Mouse (Mus musculus) ovary, adult 18-20 months (tissue): ENCODE data around the gene Tpbpa.
"Not testable (repeated sequence)": the region's sequence is repeated elsewhere in the genome, so short reads cannot be mapped to it uniquely, and the experiment has no call there.

ENCODE experiments used
- DNase-seq: peaks from one replicate; pipeline ENCODE4 v3.0.0; 2022; ENCODE audit warnings: low spot score, mixed read lengths

The Tpbpa gene

DNA sequence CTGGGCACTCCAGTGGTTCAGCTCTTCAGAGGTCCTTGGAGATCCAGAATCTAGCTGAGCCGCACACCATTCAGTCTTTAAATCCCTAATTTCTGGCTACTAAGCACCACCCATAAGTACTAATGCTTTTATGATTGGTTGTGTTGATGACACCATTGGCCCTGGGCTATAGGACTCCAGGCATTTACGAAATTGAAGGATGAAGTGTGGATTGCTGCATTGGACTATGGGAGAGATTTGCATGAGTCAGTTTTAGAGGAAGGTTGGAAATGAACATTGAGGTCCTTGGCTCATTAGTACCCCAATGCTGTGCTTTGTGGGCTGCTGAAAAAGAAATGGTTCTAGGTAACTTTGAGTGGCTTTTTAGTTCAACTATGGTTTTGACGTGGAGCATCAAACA, at the start of gene Tpbpa:
Gene Tpbpa (minus strand): TSS at position 101 of the 400 bp plus-strand sequence.
- DNase-seq: not testable (repeated sequence)

DNA sequence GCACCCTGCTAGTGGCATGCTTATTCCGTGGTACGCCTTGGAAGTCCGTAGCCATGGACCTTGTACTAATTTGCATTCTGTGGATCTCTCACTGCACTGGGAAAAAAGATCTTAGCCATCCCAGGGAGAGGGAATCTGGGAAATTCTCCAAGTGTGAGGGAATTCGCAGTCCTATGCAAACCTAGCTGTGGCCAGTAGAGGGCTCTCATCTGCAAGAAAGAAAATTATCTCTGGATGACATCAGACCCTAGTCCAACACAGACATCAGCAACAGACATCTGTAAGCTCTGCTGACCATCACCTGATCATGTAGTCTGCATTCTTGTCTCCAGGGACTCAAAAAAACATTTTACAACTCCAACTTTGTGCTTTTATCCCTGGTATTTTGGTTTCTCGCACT, 45.1 kb upstream of the Tpbpa start:
- DNase-seq: not testable (repeated sequence)

DNA sequence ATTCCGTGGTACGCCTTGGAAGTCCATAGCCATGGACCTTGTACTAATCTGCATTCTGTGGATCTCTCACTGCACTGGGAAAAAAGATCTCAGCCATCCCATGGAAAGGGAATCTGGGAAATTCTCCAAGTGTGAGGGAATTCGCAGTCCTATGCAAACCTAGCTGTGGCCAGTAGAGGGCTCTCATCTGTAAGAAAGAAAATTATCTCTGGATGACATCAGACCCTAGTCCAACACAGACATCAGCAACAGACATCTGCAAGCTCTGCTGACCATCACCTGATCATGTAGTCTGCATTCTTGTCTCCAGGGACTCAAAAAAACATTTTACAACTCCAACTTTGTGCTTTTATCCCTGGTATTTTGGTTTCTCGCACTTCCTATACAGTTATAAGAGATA, 30.5 kb upstream of the Tpbpa start:
- not testable (repeated sequence) for DNase-seq

DNA sequence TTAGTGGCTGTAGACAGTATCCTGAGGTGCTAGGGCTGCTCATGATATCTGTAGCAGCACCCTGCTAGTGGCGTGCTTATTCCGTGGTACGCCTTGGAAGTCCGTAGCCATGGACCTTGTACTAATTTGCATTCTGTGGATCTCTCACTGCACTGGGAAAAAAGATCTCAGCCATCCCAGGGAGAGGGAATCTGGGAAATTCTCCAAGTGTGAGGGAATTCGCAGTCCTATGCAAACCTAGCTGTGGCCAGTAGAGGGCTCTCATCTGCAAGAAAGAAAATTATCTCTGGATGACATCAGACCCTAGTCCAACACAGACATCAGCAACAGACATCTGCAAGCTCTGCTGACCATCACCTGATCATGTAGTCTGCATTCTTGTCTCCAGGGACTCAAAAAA, 22.2 kb upstream of the Tpbpa start:
- not testable (repeated sequence) for DNase-seq

DNA sequence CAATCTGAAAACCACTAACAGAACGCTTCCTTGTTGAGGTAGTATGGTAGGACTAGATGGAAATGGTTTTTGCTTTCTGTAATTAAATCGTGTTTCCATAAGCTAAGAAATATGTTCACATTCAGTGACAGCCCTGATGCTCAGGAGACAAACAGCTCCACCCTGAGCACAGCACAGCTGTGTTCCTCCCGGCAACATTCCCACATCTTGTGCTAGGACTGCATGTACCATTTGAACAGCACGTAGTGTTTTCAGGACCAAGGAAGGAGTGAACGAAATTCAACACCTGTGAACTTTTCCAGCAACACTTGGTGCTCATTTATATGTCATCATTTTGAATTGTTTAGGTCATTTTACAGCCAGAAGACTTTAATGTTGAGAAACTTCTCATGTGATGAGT, 19.9 kb upstream of the Tpbpa start:
- DNase-seq: no peak

DNA sequence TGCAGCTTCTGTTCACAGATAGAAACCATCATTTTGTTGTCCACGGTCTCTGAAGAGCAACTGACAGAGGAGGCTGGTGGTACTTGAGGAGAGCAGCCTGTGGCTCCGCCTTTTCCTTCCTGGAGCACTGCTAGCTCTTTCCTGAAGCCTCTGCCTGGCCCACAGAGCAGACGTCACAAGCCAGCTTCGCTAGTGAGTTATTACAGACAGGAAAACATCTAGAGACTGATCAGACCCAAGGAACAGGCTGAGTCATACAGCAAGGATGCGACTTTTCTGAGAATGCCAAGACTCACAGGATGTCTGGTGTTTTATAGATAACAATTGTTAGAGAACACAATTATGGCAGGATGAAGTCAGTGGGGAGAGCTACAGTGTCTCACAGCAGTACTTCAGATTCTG, 5.3 kb downstream of the Tpbpa start, which contains the start of the genes Gm49391 and Ctla2a:
Gene Gm49391 (minus strand): TSS at position 72 of the 402 bp plus-strand sequence.
Gene Ctla2a (minus strand): TSS at position 126 of the 402 bp plus-strand sequence.
- peak; percentile 3 for DNase-seq

DNA sequence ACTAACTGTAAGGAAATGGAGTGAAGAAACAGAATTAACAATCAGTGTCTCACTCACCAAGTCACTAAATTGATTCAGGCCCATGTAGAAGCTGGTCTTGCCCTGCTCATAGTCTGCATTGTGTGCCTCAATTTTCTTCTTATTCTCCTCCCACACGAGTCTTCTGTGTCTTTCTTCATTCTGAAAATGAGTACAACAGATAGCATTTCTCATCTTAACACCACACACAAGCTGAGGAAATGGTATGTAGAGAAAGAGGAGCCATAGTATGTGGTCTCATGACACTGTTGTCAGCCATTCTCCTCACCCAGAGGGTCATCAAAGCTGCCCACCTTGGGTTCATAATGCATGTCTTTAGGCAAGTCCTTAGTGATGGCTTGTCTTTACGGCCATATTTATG, 6.3 kb downstream of the Tpbpa start, which contains the start of gene Gm49393:
Gene Gm49393 (minus strand): TSS at position 101 of the 400 bp plus-strand sequence.
- DNase-seq: not testable (repeated sequence)

DNA sequence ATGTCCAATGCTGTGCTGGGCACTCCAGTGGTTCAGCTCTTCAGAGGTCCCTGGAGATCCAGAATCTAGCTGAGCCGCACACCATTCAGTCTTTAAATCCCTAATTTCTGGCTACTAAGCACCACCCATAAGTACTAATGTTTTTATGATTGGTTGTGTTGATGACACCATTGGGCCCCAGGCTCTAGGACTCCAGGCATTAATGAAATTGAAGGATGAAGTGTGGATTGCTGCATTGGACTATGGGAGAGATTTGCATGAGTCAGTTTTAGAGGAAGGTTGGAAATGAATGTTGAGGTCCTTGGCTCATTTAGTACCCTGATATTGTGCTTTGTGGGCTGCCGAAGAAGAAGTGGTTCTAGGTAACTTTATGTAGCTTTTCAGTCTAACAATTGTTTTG, 37.0 kb downstream of the Tpbpa start, which contains the start of gene Tpbpb:
Gene Tpbpb (minus strand): TSS at position 101 of the 400 bp plus-strand sequence.
- not testable (repeated sequence) for DNase-seq

DNA sequence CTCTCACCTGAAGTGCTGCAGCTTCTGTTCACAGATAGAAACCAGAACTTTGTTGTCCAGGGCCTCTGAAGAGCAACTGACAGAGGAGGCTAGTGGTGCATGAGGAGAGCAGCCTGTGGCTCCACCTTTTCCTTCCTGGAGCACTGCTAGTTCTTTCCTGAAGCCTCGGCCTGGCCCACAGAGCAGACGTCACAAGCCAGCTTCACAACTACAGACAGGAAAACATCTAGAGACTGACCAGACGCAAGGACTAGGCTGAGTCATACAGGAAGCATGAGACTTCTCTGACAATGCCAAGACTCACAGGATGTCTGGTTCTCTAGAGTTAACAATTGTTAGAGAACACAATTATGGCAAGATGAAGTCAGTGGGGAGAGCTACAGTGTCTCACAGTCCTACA, 44.5 kb downstream of the Tpbpa start, which contains the start of gene Ctla2b:
Gene Ctla2b (minus strand): TSS at position 120 of the 400 bp plus-strand sequence.
- peak; percentile 28 for DNase-seq

DNA sequence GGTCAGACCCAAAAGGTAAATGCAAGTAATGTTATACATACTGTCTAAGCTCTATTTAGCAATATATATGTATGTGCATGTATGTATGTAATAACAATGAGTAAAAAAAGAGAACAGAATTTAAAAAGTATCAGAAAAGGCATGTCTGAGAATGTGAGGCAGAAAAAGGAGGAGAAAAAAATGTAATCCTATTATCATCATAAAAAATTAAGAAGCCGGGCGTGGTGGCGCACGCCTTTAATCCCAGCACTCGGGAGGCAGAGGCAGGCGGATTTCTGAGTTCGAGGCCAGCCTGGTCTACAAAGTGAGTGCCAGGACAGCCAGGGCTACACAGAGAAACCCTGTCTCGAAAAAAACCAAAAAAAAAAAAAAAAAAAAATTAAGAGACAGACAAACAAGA, 45.0 kb downstream of the Tpbpa start, which contains the start of gene Gm49392:
Gene Gm49392 (minus strand): TSS at position 101 of the 400 bp plus-strand sequence.
- not testable (repeated sequence) for DNase-seq

DNA sequence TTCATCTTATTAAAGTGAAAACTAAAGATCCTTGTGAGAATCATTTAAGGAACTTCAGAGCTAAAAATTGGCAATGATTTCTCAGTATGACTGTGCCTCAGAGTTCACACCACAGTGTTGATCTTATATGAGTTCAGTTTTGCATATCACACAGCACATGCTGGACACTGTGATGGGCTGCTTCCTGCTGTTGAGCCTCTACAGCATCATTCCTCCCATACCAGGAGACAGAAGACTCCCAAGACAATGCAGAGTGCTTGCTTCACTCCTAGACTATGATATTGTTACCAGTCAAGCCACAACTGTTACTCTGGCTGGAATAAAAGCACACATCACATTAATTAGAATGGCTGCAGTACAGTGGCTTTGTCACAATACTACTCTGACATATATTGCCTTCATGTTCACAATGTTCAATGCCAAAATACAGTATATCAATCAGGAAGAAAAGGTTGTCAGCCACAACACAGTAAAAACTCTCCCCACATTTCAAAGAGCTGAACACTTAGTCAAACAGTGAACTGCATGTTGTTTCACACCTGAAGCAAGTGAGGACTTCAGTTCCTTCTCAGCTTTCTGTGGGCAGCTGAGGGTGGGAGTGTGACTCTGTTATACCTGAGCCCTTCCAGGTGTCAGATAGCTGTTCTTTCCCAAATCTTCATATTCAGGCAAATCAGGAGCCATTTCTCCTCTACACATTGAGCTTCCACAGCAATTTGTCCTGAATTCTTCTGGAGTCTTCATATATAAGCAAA, 46.2 kb downstream of the Tpbpa start:
- no peak for DNase-seq

DNA sequence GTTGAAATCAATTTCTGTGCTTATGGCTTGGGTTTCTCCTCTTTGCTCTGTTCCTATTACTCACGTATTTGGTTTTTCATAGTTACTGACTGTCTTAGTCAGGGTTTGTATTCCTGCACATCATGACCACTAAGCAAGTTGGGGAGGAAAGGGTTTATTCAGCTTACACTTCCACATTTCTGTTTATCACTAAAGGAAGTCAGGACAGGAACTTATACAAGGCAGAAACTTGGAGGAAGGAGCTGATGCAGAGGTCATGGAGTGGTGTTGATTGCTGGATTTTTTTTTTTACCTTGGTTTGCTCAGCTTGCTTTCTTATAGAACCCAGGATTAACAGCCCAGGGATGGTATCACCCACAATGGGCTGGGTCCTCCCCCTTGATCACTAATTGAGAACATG, 49.5 kb downstream of the Tpbpa start:
- DNase-seq: no peak
